Mouse (Mus musculus) cerebellum, postnatal 25 days (tissue): ENCODE measurements around the gene Gpalpp1.

Experiments
- DNase-seq, 2 experiments: peaks; one replicate each; pipeline ENCODE4 v3.0.0; 2021; ENCODE audit warnings: mixed read lengths in 2 of 2

Gene Gpalpp1

GRCm38 (mm10) chr14:76099543-76099942 is 11.0 kb downstream of the Gpalpp1 start:
- DNase-seq = no peak

- DNase-seq = no peak
These were observed 12.7 kb downstream of the Gpalpp1 start for GRCm38 (mm10) chr14:76097815-76098214.

- DNase-seq = no peak
These were observed 13.3 kb downstream of the Gpalpp1 start for GRCm38 (mm10) chr14:76097244-76097643.

GRCm38 (mm10) chr14:76084188-76084587 is 26.4 kb downstream of the Gpalpp1 start:
- no peak for DNase-seq

GRCm38 (mm10) chr14:76082086-76082636 is 28.4 kb downstream of the Gpalpp1 start:
- no peak for DNase-seq

GRCm38 (mm10) chr14:76081451-76081850 is 29.1 kb downstream of the Gpalpp1 start:
- peak in 1 of 2 experiments; percentile 9 for DNase-seq

- DNase-seq = peak; percentile 38 to 63
These were observed 33.5 kb downstream of the Gpalpp1 start for GRCm38 (mm10) chr14:76077088-76077491.

- no peak for DNase-seq
These were observed 34.0 kb downstream of the Gpalpp1 start for GRCm38 (mm10) chr14:76076602-76077001.

- no peak for DNase-seq
These were observed 34.8 kb downstream of the Gpalpp1 start for GRCm38 (mm10) chr14:76075721-76076120.

GRCm38 (mm10) chr14:76074206-76074605 is 36.4 kb downstream of the Gpalpp1 start:
- DNase-seq = no peak

- DNase-seq = peak in 1 of 2 experiments; percentile 11
These were observed 37.9 kb downstream of the Gpalpp1 start for GRCm38 (mm10) chr14:76072626-76073025.

GRCm38 (mm10) chr14:76069296-76069695 is 41.3 kb downstream of the Gpalpp1 start:
- no peak for DNase-seq

- DNase-seq = no peak
These were observed 42.3 kb downstream of the Gpalpp1 start for GRCm38 (mm10) chr14:76068296-76068695.

- no peak for DNase-seq
These were observed 43.3 kb downstream of the Gpalpp1 start for GRCm38 (mm10) chr14:76067237-76067636.

- no peak for DNase-seq
These were observed 51.1 kb downstream of the Gpalpp1 start for GRCm38 (mm10) chr14:76059441-76059840.

- DNase-seq = no peak
These were observed 56.8 kb downstream of the Gpalpp1 start for GRCm38 (mm10) chr14:76053726-76054125.

GRCm38 (mm10) chr14:76051966-76052365 is 58.6 kb downstream of the Gpalpp1 start:
- no peak for DNase-seq

GRCm38 (mm10) chr14:76045767-76046166 is 64.8 kb downstream of the Gpalpp1 start:
- DNase-seq = no peak

GRCm38 (mm10) chr14:76044164-76044557 is 66.4 kb downstream of the Gpalpp1 start:
- DNase-seq = no peak

GRCm38 (mm10) chr14:76043251-76044163 is 67.1 kb downstream of the Gpalpp1 start:
- no peak for DNase-seq
